Mouse (Mus musculus) monocyte, adult 2 months (primary cell): ENCODE data around the gene Socs3.
A peak's percentile ranks its signal among the peaks of the same experiment; 100 is the strongest.

Experiments
- DNase-seq, 2 experiments: peaks; one replicate each; pipeline ENCODE4 v3.0.0; 2022; ENCODE audit warnings: low spot score in 2 of 2, low read depth in 1 of 2

Socs3 gene

GRCm38 (mm10) chr11:117969945-117970872 lies at the start of gene Socs3:
Socs3 (minus strand) TSS chr11:117970047.
- peak in 1 of 2 experiments; percentile 84 for DNase-seq

DNA sequence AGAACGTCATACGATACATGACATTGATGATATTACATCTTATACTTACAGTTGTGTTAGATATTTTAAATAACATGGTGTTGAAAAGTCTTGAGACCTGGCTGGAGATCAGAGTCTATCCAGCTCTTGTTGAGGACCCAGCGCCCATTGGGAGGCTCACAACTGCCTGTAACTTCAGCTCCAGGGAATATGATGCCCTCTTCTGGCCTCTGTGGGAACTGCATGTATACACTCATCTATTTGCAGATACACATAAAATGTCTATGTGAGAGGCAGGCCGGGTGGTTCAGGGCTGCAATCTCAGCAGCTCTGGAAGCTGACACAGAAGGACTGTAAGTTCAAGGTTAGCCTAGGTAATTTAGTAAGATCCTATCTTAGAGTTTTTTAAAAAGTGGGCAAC lies 48.5 kb upstream of the Socs3 start:
- DNase-seq: peak in 1 of 2 experiments; percentile 18

DNA sequence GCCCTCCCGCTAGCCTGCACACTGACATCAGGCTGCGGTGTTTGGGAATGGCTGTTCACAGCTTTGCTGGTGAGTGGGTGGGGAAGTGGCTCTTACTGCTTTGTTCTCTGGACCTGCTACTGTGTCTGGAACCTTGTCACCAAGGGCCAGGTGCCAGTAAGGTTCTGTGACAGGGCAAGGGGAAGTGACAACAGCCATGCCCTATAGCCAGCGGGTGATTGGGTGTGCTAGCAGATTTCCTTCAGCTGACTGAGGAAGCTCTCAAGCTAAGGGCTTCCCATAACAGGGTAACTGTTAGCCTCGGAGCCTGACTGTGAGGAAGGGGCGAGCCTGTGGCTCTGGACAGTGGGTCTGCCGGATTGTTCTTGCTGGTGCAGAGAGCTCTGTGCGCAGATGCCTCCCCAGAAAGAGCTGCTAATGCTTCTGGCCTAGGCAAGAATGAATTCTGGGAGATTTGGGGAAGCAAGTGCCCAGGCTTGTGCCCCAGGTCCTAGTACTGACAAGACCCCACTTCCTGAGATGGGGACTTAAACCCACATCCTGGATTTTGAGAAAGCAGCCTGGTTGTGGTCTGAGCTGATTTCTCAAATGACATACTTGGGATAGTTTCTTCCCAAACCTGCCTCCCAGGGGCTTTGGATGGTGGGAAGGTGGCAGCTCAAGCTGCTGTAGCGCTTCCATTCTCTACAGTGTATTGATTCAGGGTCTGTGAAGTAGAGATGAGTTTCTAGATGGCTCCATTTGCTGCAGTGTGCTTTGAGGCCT lies 45.7 kb upstream of the Socs3 start:
- no peak for DNase-seq

- no peak for DNase-seq
Measured at GRCm38 (mm10) chr11:118014391-118014995, 44.6 kb upstream of the Socs3 start.

GRCm38 (mm10) chr11:118013339-118013738 lies 43.5 kb upstream of the Socs3 start:
- no peak for DNase-seq

- no peak for DNase-seq
Measured at GRCm38 (mm10) chr11:118012595-118012994, 42.7 kb upstream of the Socs3 start.

DNA sequence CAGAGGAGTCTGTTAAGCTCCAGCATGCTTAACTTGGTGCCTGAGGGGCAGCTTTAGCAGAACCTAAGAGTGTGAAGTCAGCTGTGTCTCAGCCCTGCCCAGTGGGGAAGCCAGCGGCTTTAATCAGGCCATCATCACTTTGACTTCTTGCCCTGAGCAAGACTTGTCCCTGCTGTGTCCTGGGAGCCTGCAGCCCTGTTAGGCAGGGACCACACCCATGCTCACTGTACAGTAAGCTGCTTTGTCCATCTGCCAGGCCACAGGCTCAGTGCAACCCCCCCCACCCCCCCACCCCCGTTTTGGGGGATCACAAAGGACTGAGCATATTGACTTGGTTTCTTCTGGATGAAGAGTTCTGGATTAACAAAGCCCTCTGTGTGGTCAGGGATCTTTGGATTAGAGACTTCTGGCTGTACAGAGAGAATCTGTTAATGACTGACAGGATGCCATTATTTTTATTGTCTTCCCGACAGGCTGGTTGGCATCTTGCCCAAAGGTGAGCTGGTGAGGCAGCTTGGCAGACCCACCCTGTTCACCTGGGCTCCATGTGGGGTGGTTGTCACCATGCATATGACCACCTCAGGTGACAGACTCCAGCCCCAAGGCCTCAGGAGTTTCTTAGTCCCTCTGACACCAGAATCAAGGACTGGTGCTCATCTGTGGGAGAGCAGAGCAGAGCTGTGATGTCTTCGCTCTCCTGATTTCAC lies 40.2 kb upstream of the Socs3 start:
- DNase-seq: no peak

- DNase-seq: no peak
Measured at GRCm38 (mm10) chr11:118008843-118009242, 39.0 kb upstream of the Socs3 start.

GRCm38 (mm10) chr11:118008144-118008805 lies 38.4 kb upstream of the Socs3 start:
- DNase-seq: no peak

DNA sequence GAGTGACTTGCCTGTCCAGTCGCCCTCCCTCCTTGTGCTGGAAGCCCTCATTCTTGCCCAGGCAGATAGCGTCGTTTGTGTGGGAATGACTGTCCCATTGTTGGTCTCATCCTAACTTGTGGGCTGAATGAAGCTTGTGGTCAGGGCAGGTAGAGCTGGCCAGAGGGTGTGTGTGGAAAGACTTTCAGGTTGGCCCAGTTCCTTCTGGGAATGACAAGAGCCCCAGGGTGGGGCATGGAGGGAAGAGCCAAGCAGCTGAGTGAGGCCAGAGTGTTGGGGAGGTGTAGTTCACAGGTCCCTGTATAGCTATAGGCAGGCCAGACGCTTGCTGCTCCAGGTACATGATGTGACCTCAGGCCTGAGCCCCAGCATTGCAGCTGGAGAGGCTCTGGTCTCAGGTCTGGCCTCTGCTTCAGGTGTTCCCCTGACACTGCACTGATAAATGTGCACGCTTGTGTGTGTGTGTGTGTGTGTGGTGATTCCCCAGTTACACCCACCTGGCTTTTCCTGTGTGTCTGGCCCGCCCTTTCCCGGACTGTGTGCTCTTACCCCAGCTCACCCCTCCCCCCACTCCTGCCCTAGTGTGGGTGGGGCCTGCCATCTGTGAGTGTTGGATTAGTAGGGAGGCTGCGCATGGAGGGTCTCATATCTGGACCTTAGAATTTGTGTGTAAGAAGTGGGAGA lies 37.8 kb upstream of the Socs3 start:
- DNase-seq: no peak

GRCm38 (mm10) chr11:118004217-118004616 lies 34.4 kb upstream of the Socs3 start:
- no peak for DNase-seq

DNA sequence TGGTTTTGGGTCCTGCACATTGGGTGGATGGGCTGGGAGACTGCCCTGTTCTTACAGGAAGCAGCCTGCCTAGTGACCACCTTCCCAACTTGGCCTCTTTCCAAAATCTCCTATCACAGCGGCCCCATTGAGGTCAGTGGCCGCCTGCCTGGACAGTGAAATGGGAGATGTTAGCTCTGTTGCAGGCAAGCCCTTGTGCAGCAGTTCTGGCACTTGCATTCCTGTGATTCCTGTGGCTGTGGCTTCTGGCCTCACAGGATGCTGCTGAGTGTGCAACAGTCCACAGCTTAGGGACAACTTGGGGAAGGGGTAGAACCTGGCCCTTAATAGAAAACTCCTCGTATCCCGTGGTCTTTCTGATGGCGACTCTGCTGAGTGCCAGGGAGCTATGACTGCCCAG lies 33.9 kb upstream of the Socs3 start:
- no peak for DNase-seq

DNA sequence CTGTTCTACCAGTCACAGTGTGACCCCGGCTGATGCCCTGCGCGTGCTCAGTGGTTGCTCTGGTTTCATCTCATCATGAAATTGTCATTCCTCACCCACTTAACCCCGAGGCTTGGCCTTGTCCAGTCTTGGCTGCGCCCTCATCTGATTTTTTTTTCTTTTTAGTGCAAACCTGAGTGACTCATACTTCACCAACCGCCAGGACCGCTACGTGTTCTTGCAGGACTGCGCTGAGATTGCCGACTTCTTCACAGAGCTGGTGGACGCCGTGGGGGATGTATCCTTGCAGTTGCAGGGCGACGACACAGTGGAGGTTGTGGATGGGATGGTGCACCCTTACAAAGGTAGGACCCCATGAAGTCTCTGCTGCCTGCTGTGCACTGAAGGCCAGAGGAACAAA lies 33.3 kb upstream of the Socs3 start:
- DNase-seq: no peak

GRCm38 (mm10) chr11:118000565-118001215 lies 30.8 kb upstream of the Socs3 start:
- no peak for DNase-seq

DNA sequence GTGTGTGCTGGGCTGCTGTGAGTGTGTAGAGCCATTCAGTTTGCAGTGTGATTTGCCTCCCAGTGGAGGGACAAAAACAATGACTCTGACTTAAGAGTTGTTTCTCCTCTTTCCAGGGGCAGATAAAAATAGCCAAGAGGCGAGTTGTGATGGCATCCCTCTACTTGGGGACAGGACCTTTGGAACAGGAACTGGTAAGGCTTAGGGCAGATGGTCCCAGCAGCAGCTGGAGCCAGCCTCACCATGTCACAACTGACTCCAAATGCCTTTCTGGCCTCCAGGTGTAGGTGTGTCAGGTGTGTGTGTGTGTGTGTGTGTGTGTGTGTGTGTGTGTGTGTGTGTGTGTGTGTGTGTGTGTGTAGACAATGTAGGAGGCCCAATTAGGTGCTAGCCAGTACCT lies 30.2 kb upstream of the Socs3 start:
- no peak for DNase-seq

- no peak for DNase-seq
Measured at GRCm38 (mm10) chr11:117999260-117999934, 29.6 kb upstream of the Socs3 start.

- DNase-seq: no peak
Measured at GRCm38 (mm10) chr11:117998356-117998755, 28.5 kb upstream of the Socs3 start.

- no peak for DNase-seq
Measured at GRCm38 (mm10) chr11:117997085-117997484, 27.2 kb upstream of the Socs3 start.

GRCm38 (mm10) chr11:117996066-117996465 lies 26.2 kb upstream of the Socs3 start:
- DNase-seq: no peak
